Mouse (Mus musculus) adrenal gland, postnatal 14 days (tissue): ENCODE measurements around the gene Ndufb7. TPM values are rescaled to one million over a fixed set of nuclear protein-coding genes. Genes with fewer than 3 reads are reported as not detected.

ENCODE experiments used
- DNase-seq: peaks from one replicate; pipeline ENCODE4 v3.0.0; 2021; ENCODE audit warnings: mixed read lengths
- total RNA-seq: library from RNA; stranded (reverse); gene quantifications from 2 replicates; pipeline ENCODE4 v1.2.3, GENCODE M21; 2021

Gene Ndufb7
- total RNA-seq, 1 experiment from 2014 or later, result 328 TPM

DNA sequence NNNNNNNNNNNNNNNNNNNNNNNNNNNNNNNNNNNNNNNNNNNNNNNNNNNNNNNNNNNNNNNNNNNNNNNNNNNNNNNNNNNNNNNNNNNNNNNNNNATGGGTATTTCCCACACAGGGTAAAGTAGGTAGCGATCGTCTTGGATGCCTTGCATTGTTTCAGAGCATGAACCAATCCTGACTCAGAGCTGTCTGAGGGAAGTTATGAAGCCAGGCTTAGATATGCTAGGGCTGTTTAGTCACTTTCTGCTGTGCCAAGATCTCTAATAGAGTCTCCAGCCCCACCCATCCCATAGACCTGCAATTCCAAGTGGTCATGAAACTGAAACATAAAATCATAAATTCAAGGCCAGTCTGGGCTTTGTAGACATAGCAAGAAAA, 36.2 kb downstream of the Ndufb7 start:
- no peak for DNase-seq

GRCm38 (mm10) chr8:83607661-83608397, 41.4 kb downstream of the Ndufb7 start, which contains the start of the genes Tecr and Dnajb1:
Gene Tecr, minus strand, starts transcription at chr8:83607971.
Gene Dnajb1, plus strand, starts transcription at chr8:83608193.
- peak; percentile 100 for DNase-seq

DNA sequence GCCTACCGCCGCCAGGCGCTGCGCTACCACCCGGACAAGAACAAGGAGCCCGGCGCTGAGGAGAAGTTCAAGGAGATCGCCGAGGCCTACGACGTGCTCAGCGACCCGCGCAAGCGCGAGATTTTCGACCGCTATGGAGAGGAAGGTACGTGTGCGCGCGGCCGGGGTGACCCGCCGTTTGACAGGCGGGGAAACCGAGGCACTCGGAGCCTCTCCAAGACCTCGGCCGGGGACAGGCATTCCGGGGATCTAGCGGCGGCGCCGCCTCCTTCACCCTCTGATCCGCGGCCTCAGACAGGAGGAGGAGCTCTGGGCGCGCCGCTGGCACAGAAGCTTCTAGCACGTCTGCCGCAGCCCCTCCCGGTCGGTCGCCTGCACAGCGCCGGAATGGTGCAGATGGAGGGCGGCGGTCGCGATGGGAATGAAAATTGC, 41.9 kb downstream of the Ndufb7 start:
- DNase-seq, result peak; percentile 91

DNA sequence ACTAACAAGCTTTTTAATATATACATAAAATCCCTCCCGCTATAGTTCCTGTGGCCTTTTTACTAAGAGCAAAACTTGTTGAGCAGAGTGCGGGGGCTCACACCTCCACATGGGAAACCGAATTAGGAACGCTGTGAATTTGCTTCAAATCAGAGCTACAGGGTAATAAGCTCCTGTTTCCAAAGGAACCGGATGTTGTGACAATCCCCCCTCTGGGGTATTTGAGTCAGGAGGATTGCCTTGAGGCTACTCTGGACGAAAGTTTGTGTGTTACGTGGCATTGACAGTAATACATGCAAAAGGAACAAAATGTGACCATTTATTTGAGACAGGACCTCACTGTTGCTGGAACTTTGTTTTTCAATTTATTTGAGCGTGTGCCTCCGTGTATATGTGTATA, 42.6 kb downstream of the Ndufb7 start:
- DNase-seq, result no peak

DNA sequence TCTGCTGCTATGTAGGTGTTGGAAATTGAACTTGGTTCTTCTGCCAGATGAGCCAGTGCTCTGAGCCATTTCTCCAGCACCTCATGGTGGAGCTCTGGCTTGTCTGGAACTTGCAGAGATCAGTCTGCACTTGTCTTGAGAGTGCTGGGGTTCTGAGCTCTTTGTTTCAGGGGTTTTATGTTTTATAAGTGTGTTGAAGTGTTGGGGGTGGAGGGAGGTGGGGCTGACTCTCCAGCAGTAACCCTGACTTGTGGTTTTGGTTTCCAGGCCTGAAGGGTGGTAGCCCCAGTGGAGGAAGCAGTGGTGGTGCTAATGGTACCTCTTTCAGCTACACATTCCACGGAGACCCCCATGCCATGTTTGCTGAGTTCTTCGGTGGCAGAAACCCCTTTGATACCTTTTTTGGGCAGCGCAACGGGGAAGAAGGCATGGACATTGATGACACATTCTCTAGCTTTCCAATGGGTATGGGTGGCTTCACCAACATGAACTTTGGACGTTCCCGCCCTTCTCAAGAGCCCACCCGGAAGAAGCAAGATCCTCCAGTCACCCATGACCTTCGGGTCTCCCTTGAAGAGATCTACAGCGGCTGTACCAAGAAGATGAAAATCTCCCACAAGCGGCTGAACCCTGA, 43.2 kb downstream of the Ndufb7 start:
- DNase-seq, result no peak

DNA sequence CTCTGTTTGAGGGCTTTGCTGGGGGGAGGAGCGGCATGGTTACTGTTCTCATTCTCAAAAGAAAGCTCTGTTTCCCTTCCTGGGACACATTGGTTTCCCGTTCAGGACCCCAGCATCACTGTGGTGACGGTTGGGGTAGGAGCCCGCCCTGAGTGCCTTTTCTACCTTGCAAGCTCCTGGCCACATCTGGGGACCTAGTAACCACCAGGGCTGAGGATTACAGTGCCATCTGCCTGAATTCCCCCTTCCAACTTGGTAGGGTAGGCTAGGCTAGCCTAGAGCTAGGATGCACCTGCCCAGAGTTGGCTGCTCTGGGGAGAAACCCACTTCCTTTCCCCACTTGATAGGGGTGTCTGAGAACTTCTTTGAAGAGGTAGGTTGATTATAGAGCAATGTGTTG, 45.5 kb downstream of the Ndufb7 start:
- no peak for DNase-seq

DNA sequence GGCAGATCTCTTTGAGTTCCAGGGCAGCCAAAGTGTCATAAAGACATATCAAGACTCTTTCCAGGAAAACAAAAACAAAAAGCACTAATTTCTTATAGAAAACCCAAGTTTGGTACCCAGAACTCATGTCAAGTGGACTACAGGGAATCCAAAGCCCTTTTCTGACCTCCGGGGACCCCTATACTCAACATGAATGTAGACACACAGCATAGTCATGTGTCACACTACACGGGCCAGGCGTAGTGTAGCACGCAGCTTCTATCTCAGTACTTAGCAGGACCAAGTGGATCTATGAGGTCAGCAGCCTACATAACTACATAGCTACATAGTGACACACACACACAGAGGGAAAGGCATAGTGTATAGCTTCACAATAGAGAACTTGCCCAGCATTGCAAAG, 47.2 kb downstream of the Ndufb7 start:
- DNase-seq, result no peak

DNA sequence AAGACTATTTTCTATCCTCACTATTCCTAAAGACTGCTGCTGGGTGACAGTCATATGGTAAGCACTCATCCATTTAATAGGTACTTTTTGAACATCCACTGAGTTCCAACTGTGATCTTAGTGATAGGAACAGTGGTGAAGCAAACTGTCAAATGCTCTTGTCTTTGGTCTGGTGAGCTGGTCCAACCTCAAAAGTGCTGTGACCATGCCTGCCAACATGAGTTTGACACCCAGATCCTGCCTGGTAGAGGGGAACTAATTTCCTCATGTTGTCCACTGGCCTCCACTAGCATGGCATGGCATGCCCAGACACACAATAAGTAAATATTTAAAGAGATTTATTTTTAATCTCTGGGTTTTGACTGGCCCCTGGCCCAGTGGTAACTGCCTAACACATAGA, 50.2 kb downstream of the Ndufb7 start:
- DNase-seq, result no peak

- no peak for DNase-seq
Observed at GRCm38 (mm10) chr8:83617111-83617510, 50.6 kb downstream of the Ndufb7 start.

DNA sequence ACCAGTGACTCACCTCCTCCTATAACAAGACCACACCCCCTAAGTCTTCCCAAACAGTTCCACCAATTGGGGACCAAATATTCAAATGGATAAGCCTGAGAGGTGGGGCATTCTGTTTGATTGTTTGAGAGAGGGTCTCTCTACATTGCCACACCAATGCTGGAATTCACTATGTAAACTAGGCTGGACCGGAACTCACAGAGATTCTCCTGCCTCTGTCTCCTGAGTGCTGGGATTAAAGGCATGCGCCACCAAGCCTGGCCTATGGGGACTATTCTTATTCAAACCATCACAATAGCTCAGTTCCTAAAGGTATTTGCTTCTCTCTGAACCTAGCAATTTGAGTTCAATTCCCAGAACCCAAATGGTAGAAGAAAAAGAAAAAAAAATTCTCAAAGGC, 52.1 kb downstream of the Ndufb7 start:
- DNase-seq, result no peak

- no peak for DNase-seq
Observed at GRCm38 (mm10) chr8:83619568-83620285, 53.3 kb downstream of the Ndufb7 start.

Other genes with a start within 250 kb of the Ndufb7 start
- 24.5 and 25.4 TPM in 2 replicates for gene Elmod2, start 234.2 kb upstream of the Ndufb7 start, total RNA-seq
- gene Mgat4d, start 218.2 kb upstream of the Ndufb7 start, total RNA-seq, result not detected in 2 replicates
- gene Clgn, start 176.8 kb upstream of the Ndufb7 start, total RNA-seq, result 0.15 and 0.94 TPM in 2 replicates
- 59.0 and 69.6 TPM in 2 replicates for gene Scoc, start 108.3 kb upstream of the Ndufb7 start, total RNA-seq
- not detected in 2 replicates for gene Olfr370, start 30.9 kb upstream of the Ndufb7 start, total RNA-seq
- 340 and 372 TPM in 2 replicates for gene Tecr, start 41.3 kb downstream of the Ndufb7 start, total RNA-seq
- gene Dnajb1, start 41.5 kb downstream of the Ndufb7 start, total RNA-seq, result 28.5 and 38.3 TPM in 2 replicates
- 39.6 and 47.5 TPM in 2 replicates for gene Gipc1, start 86.0 kb downstream of the Ndufb7 start, total RNA-seq
- gene Ptger1, start 100.0 kb downstream of the Ndufb7 start, total RNA-seq, result 0.98 and 1.4 TPM in 2 replicates
- gene Pkn1, start 132.5 kb downstream of the Ndufb7 start, total RNA-seq, result 125 and 151 TPM in 2 replicates
- gene Ddx39, start 148.5 kb downstream of the Ndufb7 start, total RNA-seq, result 31.2 and 32.9 TPM in 2 replicates
- 47.5 and 49.0 TPM in 2 replicates for gene Adgre5, start 174.7 kb downstream of the Ndufb7 start, total RNA-seq